Mouse (Mus musculus): Measurements from ENCODE around the gene Phka1. TPM values are rescaled to one million over a fixed set of nuclear protein-coding genes. Genes with fewer than 3 reads are reported as not detected.

Gene Phka1
- polyA plus RNA-seq (2017; shearing (Covaris generic)) = under 1 TPM in 1 of 2 experiments, not detected in 1; 0.41 TPM

DNA sequence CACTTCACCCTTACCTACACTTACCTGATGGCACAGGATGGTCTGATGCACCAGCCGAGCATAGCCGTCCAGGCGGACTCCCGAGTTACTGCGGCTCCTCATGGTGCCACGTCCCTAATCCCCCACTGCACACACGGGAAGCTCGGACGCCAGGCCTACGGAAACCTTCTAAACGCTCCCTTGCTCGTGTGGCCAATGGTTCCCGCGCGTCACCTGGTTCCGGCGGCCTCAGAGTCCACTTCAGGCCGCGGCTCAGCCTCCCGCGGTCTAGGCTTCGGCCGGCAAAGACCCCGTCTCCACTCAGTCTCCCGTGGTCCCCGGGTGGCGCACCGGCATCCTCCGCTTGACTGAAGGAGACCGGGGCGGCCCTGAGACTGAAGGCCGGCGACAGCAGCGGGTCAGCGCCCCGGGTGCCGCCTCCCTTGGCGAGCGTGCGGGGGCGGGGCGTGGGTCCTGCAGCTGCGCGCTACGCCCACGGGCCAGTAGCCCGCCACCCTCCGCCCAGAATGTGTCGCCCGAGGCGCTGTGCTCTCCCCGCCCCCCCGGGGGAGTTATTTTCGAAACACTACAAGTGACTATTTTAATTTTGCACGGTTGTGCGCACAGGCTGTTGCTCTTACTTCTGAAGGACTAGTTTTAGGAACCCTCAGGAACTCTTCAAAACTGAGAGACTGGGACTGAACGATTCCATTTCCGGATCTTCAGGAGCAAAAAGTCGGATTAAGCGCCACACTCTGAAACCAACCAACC, at the start of gene Phka1:
Gene Phka1, minus strand, starts transcription at position 424 of the 750 bp plus-strand sequence.

DNA sequence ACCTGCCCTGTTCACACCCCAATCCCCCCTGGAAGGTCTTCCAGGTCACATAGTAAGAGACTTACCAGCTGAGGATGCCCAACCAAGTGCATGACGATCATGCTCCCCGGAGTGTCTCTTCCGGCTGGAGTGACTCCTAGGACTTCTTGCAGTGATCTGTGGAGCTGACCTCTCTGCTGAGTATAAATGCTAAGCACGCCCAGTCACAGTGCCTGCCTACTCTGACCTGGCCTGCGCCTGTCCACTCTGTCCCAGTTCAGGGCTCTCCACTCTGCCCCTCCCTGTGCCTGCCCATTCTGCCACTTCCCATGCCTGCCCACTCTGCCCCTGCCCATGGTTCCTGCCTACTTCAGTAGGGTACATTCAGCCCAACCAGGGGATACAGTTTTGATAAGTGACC, 42.8 kb upstream of the Phka1 start, which contains the start of gene Gm3880:
Gene Gm3880, minus strand, starts transcription at position 101 of the 400 bp plus-strand sequence.

DNA sequence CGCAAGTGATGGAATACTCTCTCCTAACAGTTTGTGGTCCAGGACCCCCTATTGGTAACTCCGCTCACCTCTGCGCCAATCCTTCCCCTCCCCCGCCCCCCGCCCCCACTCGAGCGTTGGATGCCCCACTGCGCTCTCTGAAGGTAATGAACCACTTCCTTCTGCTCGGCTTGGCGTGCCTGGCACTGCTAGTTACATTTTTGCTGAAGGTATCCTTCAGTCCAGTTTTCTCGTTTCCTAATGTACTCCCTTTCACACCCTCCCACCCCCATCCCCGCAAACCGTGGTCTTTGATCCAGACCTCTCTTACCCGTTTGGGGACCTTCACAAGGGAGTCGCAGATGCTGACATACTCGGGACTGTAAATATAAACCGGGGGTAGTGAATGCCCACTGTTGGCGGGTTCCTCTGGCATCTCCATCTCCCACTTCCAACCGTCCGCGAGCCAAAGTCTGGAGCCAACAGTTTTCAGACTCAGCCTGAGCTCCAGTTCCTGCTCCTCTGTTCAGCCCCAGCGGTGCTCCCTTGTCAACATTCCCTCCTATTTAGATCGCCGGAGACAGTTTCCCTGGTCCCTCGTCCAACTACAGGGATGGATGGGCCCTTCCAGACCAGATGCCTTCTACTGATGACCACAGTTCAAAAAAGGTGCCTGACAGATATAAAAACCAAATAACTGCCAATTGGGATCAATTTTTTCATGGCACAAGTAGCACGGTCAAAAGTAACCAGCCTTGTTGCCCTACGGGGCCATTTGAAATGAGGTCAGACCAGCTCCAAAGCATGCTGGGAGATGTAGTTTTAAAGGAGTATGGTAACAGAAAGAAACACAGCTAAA, 139.2 kb downstream of the Phka1 start, which contains the start of gene Hdac8:
Gene Hdac8, minus strand, starts transcription at position 716 of the 838 bp plus-strand sequence.

Other genes with a start within 250 kb of the Phka1 start
- 10 to 100 TPM; 16.9 to 19.3 TPM for gene Hdac8, start 138.9 kb downstream of the Phka1 start, polyA plus RNA-seq (2017; shearing (Covaris generic))
- gene Gm3880, start 42.7 kb upstream of the Phka1 start, polyA plus RNA-seq (2017; shearing (Covaris generic)) = not detected
- gene Gm9112, start 63.4 kb upstream of the Phka1 start, polyA plus RNA-seq (2017; shearing (Covaris generic)) = not detected
- gene Dmrtc1b, start 63.6 kb upstream of the Phka1 start, polyA plus RNA-seq (2017; shearing (Covaris generic)) = not detected
- not detected for gene Dmrtc1c1, start 158.7 kb upstream of the Phka1 start, polyA plus RNA-seq (2017; shearing (Covaris generic))
- gene Dmrtc1c2, start 210.4 kb upstream of the Phka1 start, polyA plus RNA-seq (2017; shearing (Covaris generic)) = not detected
- gene 1700031F05Rik, start 223.7 kb upstream of the Phka1 start, polyA plus RNA-seq (2017; shearing (Covaris generic)) = not detected

Data from activated CD4-positive, CD25-positive, alpha-beta regulatory T cell (primary cell).